Mouse (Mus musculus): ENCODE data around the gene Ttc25.

GRCm38 (mm10) chr11:100536466-100536865, 8.9 kb upstream of the Ttc25 start:
- TF ChIP-seq CTCF (IDR thresholded peaks at IDR 0.05; ENCODE audit: low read depth, low read length) = no peak
- no peak for TF ChIP-seq POLR2A (IDR thresholded peaks at IDR 0.05; ENCODE audit: extremely low read depth, insufficient read depth, low read length)
